Mouse (Mus musculus) forelimb bud, embryonic 11.5 days (tissue): ENCODE measurements around the gene Camk2d.

Experiments used
- DNase-seq: peaks from one replicate; pipeline ENCODE4 v3.0.0-alpha.2; 2012; ENCODE audit warnings: low read depth, low spot score

Camk2d gene

GRCm38 (mm10) chr3:126746148-126746803 lies 150.2 kb downstream of the Camk2d start:
- no peak for DNase-seq

GRCm38 (mm10) chr3:126747628-126748027 lies 151.5 kb downstream of the Camk2d start:
- no peak for DNase-seq

GRCm38 (mm10) chr3:126751377-126752098 lies 155.4 kb downstream of the Camk2d start:
- no peak for DNase-seq

- no peak for DNase-seq
Measured at GRCm38 (mm10) chr3:126752978-126753377, 156.9 kb downstream of the Camk2d start.

DNA sequence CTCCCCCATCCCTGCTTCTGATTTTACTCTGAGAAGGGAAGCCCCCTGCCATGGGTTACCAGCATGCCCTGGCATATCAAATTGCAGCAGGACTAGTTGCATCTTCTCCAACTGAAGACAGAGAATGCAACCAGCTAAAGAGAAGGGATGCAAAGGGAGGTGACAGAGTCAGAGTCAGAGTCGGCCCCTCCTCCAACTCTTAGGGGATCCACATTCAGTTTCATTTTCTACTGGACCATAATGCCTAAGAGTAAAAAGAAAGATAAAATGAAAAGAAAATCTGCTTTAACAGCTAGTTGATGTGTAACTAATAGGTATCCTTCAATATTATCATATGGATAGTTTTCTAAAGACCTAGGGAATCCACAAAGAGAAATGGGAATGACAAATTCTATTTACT lies 162.3 kb downstream of the Camk2d start:
- no peak for DNase-seq

DNA sequence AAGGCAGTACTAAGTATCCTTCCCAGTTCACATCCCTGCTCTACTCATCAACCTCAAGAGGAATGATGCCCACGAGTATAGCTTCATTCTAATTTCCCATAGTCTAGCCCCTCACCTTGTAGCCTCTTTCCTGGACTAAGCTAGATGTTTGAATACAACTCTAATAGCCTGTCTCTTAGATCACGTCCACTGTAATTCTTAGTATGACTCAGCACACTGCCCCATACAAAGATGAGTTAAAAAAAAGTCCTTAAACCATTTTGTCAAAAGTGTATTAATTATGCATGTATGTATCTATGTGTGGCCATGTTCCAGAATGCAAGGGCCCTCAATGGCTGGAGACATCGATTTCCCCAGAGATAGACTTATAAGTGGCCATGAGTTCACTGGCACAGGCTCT lies 164.5 kb downstream of the Camk2d start:
- DNase-seq, result no peak

DNA sequence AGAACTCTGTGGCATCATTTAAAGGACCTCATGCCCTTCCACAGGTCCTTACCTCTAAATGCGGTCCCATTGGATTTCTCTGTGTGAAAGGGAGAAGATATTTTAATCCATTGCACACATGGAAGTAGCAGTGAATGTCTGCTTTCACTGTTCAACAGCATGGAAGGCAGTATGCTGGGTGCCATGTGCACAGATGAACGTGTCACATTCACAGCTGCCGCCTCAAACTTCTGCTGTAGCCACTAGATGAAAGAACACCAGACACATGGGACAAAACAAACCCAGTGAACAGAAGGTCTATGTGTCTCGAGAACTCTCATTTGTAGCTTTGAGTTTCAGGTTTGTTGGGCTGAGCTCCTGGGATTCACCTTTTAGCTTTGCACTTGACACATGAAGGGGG lies 168.6 kb downstream of the Camk2d start:
- DNase-seq, result no peak

GRCm38 (mm10) chr3:126770056-126770455 lies 174.0 kb downstream of the Camk2d start:
- DNase-seq, result no peak

- no peak for DNase-seq
Measured at GRCm38 (mm10) chr3:126771032-126771431, 174.9 kb downstream of the Camk2d start.

DNA sequence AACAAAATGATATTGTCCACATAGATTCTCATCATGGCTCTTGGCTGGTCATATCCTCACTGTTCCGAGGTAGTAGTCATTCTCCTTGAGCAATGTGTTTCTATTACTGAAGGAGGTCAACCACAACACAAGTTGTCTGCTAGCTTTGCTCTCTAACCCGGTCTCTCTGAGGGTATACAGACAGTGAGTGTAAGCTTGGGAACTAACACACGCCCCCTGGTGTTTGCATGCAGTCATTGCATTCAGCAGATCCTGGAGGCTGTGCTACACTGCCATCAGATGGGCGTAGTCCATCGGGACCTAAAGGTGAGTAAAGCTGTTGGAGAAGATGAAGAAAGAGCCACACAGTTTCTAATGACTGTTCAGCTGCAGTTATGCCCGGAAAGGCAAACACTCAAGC lies 175.4 kb downstream of the Camk2d start:
- peak; percentile 71 for DNase-seq

- no peak for DNase-seq
Measured at GRCm38 (mm10) chr3:126776001-126776400, 179.9 kb downstream of the Camk2d start.

DNA sequence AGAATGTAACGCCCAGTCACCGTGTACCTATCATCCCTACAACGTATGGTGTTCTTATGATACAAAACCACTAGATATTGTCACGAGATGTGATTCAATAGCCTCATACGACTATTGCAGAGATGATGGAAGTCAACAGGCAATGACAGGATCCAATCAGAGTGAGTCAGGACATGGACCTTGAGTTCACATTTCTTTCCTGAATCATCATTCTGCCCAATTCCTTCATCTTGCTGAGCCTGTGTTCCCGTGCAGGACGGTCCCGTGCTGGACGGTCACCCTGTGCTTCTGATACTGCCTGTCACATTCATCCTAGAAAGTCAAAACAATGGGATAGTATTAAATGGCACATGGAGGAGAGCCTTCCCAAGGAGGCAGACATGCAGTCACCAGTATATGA lies 181.0 kb downstream of the Camk2d start:
- DNase-seq, result no peak

DNA sequence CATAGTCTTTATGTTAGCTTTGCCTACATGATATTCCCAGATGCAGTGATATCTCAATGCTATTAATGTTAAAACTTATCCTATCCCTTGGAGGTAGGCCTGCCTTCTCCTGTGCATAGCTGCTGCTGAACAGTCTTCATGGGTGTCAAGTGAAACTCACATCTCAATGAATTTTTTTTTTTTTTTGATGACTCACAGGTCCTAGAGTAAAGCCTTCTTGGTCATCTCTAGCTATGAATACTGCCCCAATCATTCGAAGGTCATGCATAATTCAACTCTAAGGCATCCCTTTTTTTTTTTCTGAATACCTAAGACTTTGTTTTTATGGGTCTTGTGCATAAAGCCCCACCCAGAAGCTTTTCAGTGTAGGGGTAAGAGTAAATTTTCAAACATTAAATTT lies 181.8 kb downstream of the Camk2d start:
- no peak for DNase-seq

- no peak for DNase-seq
Measured at GRCm38 (mm10) chr3:126780014-126780615, 184.0 kb downstream of the Camk2d start.

DNA sequence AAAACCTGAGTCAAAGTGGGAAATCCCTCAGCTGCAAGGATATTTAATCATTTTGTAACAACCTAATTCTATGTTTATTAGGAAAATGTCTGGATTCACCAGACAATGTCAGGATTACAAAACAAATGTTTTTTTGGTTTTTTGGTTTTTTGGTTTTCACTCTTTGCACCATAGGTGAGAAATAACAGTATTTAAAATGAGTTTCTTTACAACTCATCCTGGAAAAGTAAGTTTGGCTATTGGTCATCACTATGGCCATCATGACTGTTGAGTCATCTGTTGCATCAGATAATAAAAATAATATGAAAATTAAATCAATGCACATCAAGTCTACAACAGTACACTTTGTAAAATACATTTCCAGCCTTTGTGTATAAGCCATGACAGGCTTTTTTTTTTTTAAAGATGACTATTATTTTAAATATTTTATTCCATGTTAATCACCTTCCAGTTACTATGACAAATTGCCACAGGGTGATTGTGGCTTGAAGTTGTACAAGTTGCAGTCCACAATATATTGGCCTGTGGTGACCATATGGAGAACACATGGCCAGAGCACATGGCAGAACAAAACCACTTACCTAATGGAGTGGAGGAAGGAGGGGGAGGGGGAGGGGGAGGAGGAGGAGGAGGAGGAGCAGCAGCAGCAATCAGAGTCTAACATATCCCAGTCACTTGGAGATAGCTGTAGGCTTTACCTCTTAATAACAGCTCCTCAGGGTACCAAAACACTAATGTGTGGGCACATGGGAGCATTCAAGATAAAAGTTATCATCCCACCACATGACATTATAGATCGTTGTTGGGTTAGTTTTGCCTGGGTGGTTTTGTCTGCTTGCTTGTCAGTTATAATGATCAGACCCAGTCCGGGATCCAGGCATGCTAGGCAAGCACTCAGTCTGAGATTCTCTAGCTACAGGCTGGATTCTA lies 197.2 kb downstream of the Camk2d start:
- peak; percentile 5 for DNase-seq

- DNase-seq, result no peak
Measured at GRCm38 (mm10) chr3:126795904-126796303, 199.8 kb downstream of the Camk2d start.

DNA sequence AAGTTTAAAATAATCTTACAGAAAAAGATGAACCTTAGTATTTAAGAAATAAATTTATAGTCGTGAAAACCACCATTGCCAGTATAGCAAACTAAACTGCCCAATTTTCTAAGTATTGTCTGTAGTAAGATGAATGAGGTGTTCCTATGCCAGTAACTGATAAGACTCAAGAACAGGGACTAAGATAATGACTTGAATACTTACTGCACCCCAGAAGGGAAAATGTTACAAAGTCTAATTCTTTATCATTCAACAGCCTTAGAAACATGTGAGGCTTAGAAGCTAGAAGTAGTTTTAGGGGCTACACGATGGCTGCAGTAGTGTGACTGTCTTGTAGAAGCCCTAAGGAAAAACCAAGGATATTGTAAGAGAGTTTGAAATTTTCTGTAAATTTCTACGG lies 200.9 kb downstream of the Camk2d start:
- DNase-seq, result no peak

GRCm38 (mm10) chr3:126797810-126798209 lies 201.7 kb downstream of the Camk2d start:
- no peak for DNase-seq

DNA sequence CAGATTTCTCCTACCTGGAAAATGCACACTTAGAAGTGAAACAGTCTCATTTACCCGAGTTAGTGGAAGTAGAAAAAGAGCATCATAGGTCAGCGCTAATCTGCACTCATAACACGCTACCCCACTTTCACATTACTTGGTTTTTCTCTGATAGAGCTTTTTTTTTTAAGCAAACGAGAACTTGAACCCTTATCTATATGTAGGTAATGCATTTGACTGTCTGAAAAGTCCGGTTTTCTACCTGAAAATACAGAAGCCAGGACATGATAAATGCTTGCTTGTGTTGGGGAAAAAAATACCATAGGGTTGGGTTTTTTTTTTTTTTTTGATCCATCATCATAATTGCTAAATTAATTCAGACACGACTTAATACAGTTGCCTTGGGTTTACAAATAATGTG lies 206.9 kb downstream of the Camk2d start:
- no peak for DNase-seq

DNA sequence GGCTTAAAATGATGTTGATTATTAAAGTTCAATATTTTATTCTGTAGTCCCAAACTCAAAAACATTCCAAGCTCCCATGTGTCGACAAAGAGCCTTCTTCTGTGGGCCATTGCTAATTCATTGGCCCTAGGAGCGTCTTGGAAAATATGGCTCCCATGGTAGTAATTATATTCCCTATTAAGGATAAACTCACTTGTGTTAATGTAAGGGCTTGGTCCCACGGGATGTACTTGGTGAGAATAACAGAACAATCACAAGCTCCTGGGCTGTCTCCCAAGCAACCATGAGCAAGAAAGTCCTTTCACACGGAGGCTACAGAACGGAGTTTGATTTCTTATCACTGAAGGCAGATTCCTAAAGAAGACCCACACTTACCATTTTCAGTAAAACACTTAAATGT lies 208.9 kb downstream of the Camk2d start:
- DNase-seq, result no peak

- DNase-seq, result no peak
Measured at GRCm38 (mm10) chr3:126806145-126806544, 210.0 kb downstream of the Camk2d start.

DNA sequence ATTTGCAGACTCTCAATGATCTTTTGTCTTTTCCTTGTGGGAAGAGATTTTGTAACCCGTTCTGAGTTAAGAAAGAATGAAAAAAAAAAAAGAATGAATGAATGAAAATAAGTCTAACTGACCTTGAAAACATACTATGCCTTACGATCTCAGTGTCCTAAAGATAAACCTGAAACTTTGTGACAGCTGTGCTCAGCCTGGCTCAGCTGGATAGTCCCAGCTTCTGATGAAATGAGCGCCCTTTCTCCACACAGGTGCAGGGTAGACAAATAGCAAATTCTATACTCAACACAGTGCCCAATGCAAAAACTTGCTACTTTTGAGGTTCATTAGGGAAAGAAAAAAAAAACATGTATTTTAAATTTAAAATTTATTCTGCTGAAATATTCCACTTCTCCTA lies 213.8 kb downstream of the Camk2d start:
- DNase-seq, result no peak
